Mouse (Mus musculus) lung, embryonic 14.5 days (tissue): ENCODE results near the gene Fbxw15. TPM values are rescaled to one million over a fixed set of nuclear protein-coding genes. Genes with fewer than 3 reads are reported as not detected.

Experiments
- ATAC-seq: fragments of 200-750 bp; cut with Nextera tagmentation; 2 replicates; pipeline ENCODE4 v1.8.0; 2017; ENCODE audit warnings: mild to moderate bottlenecking, moderate TSS enrichment, moderate library complexity; ENCODE audit not compliant: insufficient read depth
- DNase-seq: peaks from one replicate; pipeline ENCODE4 v3.0.0-alpha.2; 2015
- H3K27ac ChIP-seq: fragments of 300-500 bp; sonication (generic); 2 replicates; pipeline ENCODE4 v1.5.1; 2014; ENCODE audit warnings: low read depth, mild to moderate bottlenecking, moderate library complexity
- H3K27me3 ChIP-seq: fragments of 300-500 bp; sonication (generic); 2 replicates; pipeline ENCODE4 v1.6.1; 2014; ENCODE audit warnings: low read length, control low read depth; ENCODE audit not compliant: insufficient read depth
- H3K36me3 ChIP-seq: fragments of 300-500 bp; sonication (generic); 2 replicates; pipeline ENCODE4 v1.6.1; 2014; ENCODE audit warnings: control low read depth; ENCODE audit not compliant: insufficient read depth
- H3K4me1 ChIP-seq: fragments of 300-500 bp; sonication (generic); 2 replicates; pipeline ENCODE4 v1.6.1; 2014; ENCODE audit warnings: antibody characterized with exemption, control low read depth; ENCODE audit not compliant: insufficient read depth
- H3K4me2 ChIP-seq: fragments of 300-500 bp; sonication (generic); 2 replicates; pipeline ENCODE4 v1.6.1; 2014; ENCODE audit warnings: mild to moderate bottlenecking
- H3K4me3 ChIP-seq: fragments of 300-500 bp; sonication (generic); 2 replicates; pipeline ENCODE4 v1.5.1; 2014; ENCODE audit warnings: low read depth, low read length
- H3K9ac ChIP-seq: fragments of 300-500 bp; sonication (generic); 2 replicates; pipeline ENCODE4 v1.6.1; 2014
- H3K9me3 ChIP-seq: fragments of 300-500 bp; sonication (generic); 2 replicates; pipeline ENCODE4 v1.6.1; 2016; ENCODE audit warnings: low read depth, low read length, control low read depth
- CTCF ChIP-seq: IDR thresholded peaks from 2 replicates; pipeline ENCODE4 v1.5.1; 2016; ENCODE audit warnings: antibody characterized with exemption, low read depth
- WGBS: fragments of 180-500 bp; shearing (Covaris S2); extraction: QIAGEN DNeasy Blood & Tissue Kit; methylation state at CpG from one replicate; pipeline ENCODE4 v1.1.7; 2014; 5-methylcytosine and 5-hydroxymethylcytosine counted together
- polyA plus RNA-seq: library from polyadenylated mRNA; unstranded; fragments of >200 nt; fragmentation: Nextera tagmentation; extraction: Ambion mirVana; gene quantifications from 2 replicates; pipeline ENCODE4 v1.2.1, GENCODE M21; 2014

Gene Fbxw15
- polyA plus RNA-seq, 1 experiment from 2014 or later, result not detected

DNA sequence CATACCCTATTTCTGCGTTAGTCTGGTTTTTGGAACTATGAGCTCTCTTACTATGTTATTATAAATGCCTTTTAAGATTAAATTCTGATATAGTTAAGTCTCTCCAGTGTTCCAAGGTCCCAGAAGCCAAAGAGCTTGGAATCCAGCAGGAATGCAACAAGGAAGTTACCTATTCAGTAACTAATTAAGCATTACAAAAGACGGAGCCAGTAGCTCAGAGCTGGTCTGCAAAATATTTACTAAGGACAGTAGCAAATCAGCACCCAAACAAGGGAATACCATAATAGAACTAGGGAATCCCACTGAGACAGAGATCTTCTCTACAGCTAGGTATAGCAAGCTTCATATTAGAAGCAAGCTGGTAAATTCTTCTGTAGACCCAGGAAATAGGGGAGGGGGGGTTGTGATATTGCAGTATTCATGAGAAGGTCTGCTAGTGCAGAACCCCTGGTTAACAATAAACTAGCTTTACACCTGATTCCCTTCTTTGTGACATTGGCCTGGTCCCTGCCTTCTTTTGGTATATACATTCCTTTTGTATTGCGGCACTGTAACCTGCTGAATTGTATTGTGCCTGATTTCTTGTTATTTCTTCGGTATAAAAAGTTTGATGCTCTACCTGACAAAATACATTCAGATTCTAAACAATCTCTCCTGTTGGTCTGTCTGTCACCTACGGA, 44.5 kb downstream of the Fbxw15 start:
- 78% methylated on average over 5 of the region's 5 CpGs for WGBS
- H3K27ac ChIP-seq, result no peak overlapping the region
- ATAC-seq, result no peak
- H3K27me3 ChIP-seq, result no peaks in the 10 kb centered on the region
- no peak overlapping the region for H3K4me2 ChIP-seq
- no peaks in the 10 kb centered on the region for H3K9me3 ChIP-seq
- no peaks in the 10 kb centered on the region for H3K4me1 ChIP-seq
- no peak overlapping the region for H3K9ac ChIP-seq
- no peaks in the 10 kb centered on the region for H3K36me3 ChIP-seq
- no peak for DNase-seq
- TF ChIP-seq CTCF, result no peak
- no peak overlapping the region for H3K4me3 ChIP-seq

Other genes with a start within 250 kb of the Fbxw15 start
- not detected in 2 replicates for gene Fbxw28, start 228.6 kb downstream of the Fbxw15 start, polyA plus RNA-seq
- gene Fbxw22, start 164.0 kb downstream of the Fbxw15 start, polyA plus RNA-seq, result not detected in 2 replicates
- gene Fbxw16, start 119.1 kb downstream of the Fbxw15 start, polyA plus RNA-seq, result not detected in 2 replicates
- not detected in 2 replicates for gene Fbxw19, start 72.4 kb downstream of the Fbxw15 start, polyA plus RNA-seq
- gene Fbxw24, start 57.8 kb upstream of the Fbxw15 start, polyA plus RNA-seq, result not detected in 2 replicates
- not detected in 2 replicates for gene Fbxw25, start 96.4 kb upstream of the Fbxw15 start, polyA plus RNA-seq
- 0.12 TPM in 1 of 2 replicates, not detected in the other for gene Fbxw18, start 134.4 kb upstream of the Fbxw15 start, polyA plus RNA-seq
- not detected in 2 replicates for gene Fbxw26, start 177.8 kb upstream of the Fbxw15 start, polyA plus RNA-seq
- 0.41 TPM in 1 of 2 replicates, not detected in the other for gene Fbxw27, start 222.4 kb upstream of the Fbxw15 start, polyA plus RNA-seq
- gene Spink8, start 244.0 kb upstream of the Fbxw15 start, polyA plus RNA-seq, result not detected in 2 replicates